Mouse (Mus musculus) spleen, adult 2 months (tissue): ENCODE results near the gene Rpl3.

ENCODE experiments used
- CTCF ChIP-seq: fragments of 200-500 bp; IDR thresholded peaks from 2 replicates; pipeline ENCODE4 v1.5.1; 2011; ENCODE audit warnings: mild to moderate bottlenecking, inconsistent platforms; ENCODE audit not compliant: insufficient read depth, insufficient read length, insufficient replicate concordance; ENCODE audit errors: extremely low read depth
- POLR2A ChIP-seq: fragments of 200-500 bp; IDR thresholded peaks from 2 replicates; pipeline ENCODE4 v1.6.1; 2011; ENCODE audit warnings: low read depth, low read length, inconsistent platforms

- no peak for TF ChIP-seq POLR2A
- no peak for TF ChIP-seq CTCF
Observed at GRCm38 (mm10) chr15:80130689-80131088, 39.0 kb upstream of the Rpl3 start.
